Mouse (Mus musculus): ENCODE measurements around the gene Fzd9. TPM values are rescaled to one million over a fixed set of nuclear protein-coding genes. Genes with fewer than 3 reads are reported as not detected.
A peak's percentile ranks its signal among the peaks of the same experiment; 100 is the strongest.

The Fzd9 gene
- 2.7 and 3.0 TPM in 2 replicates for total RNA-seq (2021)
- long read RNA-seq, experiment 1, transcript Fzd9-201 (1 exons, 2,293 nt): major isoform, 10 of 10 reads
- long read RNA-seq, experiment 1, partial matches to known transcripts: 0 of 10 reads
- long read RNA-seq, experiment 1, other reads (novel, unspliced or antisense): 0 of 10 reads
- long read RNA-seq, experiment 2, transcript Fzd9-201 (1 exons, 2,293 nt): major isoform, 7 of 7 reads
- long read RNA-seq, experiment 2, partial matches to known transcripts: 0 of 7 reads
- long read RNA-seq, experiment 2, other reads (novel, unspliced or antisense): 0 of 7 reads

- peak; percentile 94 for DNase-seq
Observed at GRCm38 (mm10) chr5:135251079-135251454, at the start of gene Fzd9. Gene Fzd9, minus strand, starts transcription at chr5:135251230.

GRCm38 (mm10) chr5:135292001-135292400 lies 41.0 kb upstream of the Fzd9 start:
- DNase-seq: no peak

- DNase-seq: no peak
Observed at GRCm38 (mm10) chr5:135291193-135291592, 40.2 kb upstream of the Fzd9 start.

GRCm38 (mm10) chr5:135290703-135291102 lies 39.7 kb upstream of the Fzd9 start:
- no peak for DNase-seq

- DNase-seq: no peak
Observed at GRCm38 (mm10) chr5:135286926-135287325, 35.9 kb upstream of the Fzd9 start.

- DNase-seq: peak; percentile 91
Observed at GRCm38 (mm10) chr5:135286185-135286584, 35.2 kb upstream of the Fzd9 start.

GRCm38 (mm10) chr5:135285211-135285610 lies 34.2 kb upstream of the Fzd9 start:
- no peak for DNase-seq

GRCm38 (mm10) chr5:135280226-135280625 lies 29.2 kb upstream of the Fzd9 start:
- DNase-seq: no peak

- DNase-seq: no peak
Observed at GRCm38 (mm10) chr5:135276597-135276996, 25.6 kb upstream of the Fzd9 start.

- DNase-seq: no peak
Observed at GRCm38 (mm10) chr5:135274663-135275396, 23.8 kb upstream of the Fzd9 start.

GRCm38 (mm10) chr5:135271563-135272165 lies 20.6 kb upstream of the Fzd9 start:
- no peak for DNase-seq

- no peak for DNase-seq
Observed at GRCm38 (mm10) chr5:135270361-135270760, 19.3 kb upstream of the Fzd9 start.

- peak; percentile 67 for DNase-seq
Observed at GRCm38 (mm10) chr5:135269451-135269850, 18.4 kb upstream of the Fzd9 start.

GRCm38 (mm10) chr5:135264548-135264947 lies 13.5 kb upstream of the Fzd9 start:
- DNase-seq: peak; percentile 38

GRCm38 (mm10) chr5:135263866-135264503 lies 13.0 kb upstream of the Fzd9 start:
- DNase-seq: peak; percentile 73

- no peak for DNase-seq
Observed at GRCm38 (mm10) chr5:135258280-135259150, 7.5 kb upstream of the Fzd9 start.

- DNase-seq: no peak
Observed at GRCm38 (mm10) chr5:135257559-135257958, 6.5 kb upstream of the Fzd9 start.

- DNase-seq: no peak
Observed at GRCm38 (mm10) chr5:135256166-135256565, 5.1 kb upstream of the Fzd9 start.

GRCm38 (mm10) chr5:135253741-135254401 lies 2.8 kb upstream of the Fzd9 start:
- no peak for DNase-seq

- peak; percentile 40 for DNase-seq
Observed at GRCm38 (mm10) chr5:135250186-135251078, 598 bp downstream of the Fzd9 start.

Data from adrenal gland, postnatal 14 days (tissue).